Mouse (Mus musculus) CD8-positive naive resting alpha-beta T cell, adult 2 months (primary cell): ENCODE measurements around the gene Olfr127.
"Not testable (repeated sequence)": the region's sequence is repeated elsewhere in the genome, so short reads cannot be mapped to it uniquely, and the experiment has no call there.

Experiments
- DNase-seq, 2 experiments: peaks; one replicate each; pipeline ENCODE4 v3.0.0; 2022; ENCODE audit warnings: low read depth in 2 of 2, low spot score in 2 of 2

Gene Olfr127

DNA sequence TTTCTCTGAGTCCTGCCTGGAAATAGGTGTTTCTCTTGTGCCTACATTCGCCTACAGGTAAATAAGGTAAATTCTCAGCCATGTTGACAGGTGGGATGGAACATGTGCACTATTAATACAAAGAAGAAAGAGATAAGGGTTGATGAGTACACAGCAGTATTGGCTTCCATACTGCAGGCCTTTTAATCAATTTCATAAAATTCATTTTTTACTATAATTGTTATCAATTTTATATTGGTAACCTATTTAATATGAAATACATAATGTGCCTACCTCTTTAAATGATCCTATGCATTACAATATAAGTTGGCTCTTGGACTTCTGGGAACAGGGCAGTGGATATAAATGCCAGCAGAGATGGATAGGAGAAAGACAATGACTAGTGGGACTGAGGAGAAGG is at the start of gene Olfr127:
Olfr127 (plus strand) TSS at position 301 of the 400 bp plus-strand sequence.
- DNase-seq = no peak

DNA sequence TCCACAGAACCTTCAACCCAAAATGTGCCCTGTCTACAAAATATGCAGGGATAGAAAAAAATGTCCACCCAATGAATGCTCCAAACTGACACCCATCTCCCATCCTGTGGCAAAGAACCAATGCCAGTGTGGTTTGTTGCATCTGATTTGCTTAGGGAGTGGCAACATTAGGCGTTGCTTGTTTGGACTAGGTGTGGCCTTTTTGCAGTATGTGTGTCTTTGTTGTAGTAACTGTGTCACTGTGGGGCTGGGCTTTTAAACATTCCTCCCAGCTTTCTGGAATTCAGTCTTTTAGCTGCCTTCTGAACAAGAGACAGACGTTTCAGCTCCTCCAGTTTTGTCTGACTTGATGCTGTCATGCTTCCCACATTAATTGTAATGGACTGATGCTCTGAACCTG is 36.3 kb upstream of the Olfr127 start:
- DNase-seq = no peak

DNA sequence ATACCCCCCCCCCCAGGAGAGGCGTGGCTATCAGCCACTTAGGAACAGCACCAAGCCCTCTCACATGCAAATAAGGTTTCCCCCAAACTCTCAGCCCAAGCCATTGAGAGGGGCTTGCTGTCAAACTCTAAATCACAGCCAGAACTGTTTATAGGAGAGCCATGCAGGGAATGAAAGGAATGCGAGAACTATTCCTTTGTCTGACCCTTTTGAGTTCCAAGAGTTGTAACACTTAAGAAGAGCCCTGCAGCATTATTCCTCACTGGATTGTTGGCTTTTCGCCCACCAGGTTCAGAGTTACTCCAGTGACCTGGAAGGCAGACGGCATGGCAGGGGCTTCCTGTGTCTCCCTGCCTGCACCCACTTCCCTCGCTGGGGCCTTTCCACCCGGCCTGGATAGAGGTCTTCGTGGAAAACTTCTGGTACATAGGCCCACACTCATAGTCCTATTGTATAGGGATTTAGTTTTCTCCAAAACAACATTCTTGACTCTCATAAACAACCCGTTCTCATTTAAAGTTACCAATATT is 30.5 kb upstream of the Olfr127 start:
- DNase-seq = no peak

DNA sequence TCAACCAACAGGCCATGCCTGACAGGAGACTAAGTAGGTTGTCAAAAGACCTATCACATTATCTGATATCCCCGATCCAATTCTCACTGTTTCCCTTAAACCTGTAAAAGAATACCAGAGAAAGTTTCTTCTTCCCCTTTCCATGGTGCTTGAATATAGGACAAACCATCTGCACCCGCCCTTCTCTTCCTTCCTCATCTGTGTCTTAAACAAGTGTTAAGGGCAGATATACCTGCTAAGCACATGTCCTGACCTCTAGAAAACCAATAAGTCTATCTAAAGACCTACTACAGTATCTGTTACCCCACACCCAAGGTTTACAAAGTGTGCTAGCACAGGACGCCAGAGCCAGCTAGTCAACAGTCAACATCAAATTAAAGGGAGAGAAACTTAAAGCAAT is 26.4 kb upstream of the Olfr127 start:
- DNase-seq = no peak

DNA sequence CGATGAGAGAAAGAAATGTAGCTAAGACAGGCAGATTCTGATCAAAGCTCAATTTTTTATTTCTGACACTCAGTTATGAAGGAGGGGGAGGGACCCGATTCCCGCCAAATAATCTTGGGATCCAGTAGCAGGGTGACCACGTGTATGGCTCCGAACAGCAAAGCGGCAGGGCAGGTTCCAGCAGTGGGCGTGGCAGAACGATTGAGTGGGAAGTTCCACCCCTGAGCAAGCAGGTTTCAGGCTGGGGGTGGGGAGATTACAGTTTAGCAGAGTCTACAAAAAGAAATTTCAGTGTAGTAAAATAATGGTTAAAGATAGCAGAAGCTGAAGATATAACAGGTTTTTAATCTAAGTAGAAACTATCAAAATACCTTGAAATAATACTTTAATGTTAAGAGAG is 6.6 kb downstream of the Olfr127 start:
- DNase-seq = not testable (repeated sequence)

DNA sequence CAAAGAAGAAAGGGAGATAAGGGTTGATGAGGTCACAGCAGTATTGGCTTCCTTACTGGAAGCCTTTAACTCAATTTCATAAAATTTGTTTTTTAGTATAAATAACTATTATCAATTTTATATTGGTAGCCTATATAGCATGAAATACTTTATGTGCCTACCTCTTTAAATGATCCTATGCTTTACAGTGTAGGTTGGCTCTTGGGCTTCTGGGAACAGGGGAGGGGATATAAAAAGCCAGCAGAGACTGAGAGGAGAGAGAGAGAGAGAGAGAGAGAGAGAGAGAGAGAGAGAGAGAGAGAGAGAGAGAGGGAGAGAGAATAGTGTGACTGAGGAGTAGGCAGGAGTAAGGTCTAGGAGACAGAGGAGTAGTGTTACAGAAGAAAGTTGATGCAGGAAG is 20.0 kb downstream of the Olfr127 start, which contains the start of gene Olfr128:
Olfr128 (plus strand) TSS at position 301 of the 400 bp plus-strand sequence.
- DNase-seq = no peak

DNA sequence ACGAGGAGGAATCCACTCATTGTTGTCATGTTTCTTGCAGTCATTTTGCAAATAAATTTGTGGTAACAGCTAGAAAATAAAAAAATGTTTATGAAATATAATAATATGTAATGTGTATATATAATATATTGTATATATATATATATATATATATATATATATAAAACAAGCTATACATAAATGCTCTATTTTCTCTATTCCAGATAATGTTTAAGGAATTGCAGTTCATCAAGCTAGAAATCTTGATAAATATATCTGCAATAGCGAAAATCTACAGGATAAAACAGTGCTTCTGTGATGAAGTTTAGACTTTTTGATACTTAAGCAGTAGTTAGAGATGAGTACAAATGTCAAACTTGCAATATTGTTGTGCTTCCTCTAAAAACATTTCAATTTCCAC is 52.7 kb downstream of the Olfr127 start, which contains the start of gene Olfr761:
Olfr761 (minus strand) TSS at position 101 of the 400 bp plus-strand sequence.
- no peak for DNase-seq
